Mouse (Mus musculus) ovary, postnatal 36 days (tissue): Measurements from ENCODE around the gene 1700113H08Rik.
A peak's percentile ranks its signal among the peaks of the same experiment; 100 is the strongest.

ENCODE experiments used
- DNase-seq: peaks from one replicate; pipeline ENCODE4 v3.0.0; 2022; ENCODE audit warnings: low spot score, mixed read lengths

Gene 1700113H08Rik

DNA sequence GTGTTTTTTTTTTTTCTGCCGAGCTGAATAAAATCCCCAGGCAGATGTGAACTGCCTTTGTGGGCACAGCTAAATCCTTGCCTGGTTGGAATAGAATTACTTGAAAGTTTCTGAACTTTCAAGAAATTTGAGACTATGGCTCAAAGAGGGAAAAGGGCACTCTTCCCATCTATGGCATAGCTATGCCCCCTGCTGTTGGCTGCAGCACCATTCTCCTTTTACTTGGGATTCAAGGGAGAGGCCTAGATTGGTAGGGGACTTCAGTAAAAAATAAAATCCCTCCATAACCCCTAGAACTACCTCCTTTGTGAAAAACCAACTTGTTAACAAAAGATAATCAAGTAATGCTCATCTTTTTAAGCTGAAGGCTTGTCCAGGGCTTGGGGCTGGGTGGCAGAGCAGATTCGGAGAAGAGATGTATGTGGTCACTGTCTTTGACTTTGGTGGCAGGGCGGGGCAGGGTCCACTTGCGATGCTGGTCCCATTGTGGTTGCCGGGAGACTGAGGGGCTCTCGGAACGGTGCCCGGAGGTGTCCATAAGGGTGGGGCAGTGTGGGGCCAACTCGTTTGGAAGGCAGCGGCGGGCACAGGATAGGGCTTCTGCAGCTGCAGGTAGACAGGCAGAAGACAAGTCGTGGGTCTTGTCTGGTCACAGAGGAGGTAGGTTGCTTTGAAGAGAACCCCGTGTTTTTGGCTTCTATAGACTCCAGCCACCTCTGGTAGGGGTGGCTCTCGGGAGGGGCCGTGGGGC lies at the start of gene 1700113H08Rik:
1700113H08Rik (plus strand) TSS at position 546 of the 751 bp plus-strand sequence.
- DNase-seq, result no peak

DNA sequence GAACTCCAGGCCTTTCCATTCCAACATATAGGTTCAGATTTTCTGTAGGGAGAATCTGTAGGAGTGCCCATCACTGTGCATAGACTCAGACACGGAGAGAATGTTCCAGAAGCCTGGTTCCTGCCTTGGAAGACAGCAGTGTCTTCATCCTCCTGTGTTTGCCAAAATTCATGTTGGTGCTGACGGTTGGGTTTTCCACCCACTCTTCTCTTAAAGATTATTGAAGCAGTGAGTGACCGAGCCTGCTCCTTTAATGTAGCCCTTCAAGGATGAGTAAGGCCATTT lies 49.7 kb upstream of the 1700113H08Rik start:
- no peak for DNase-seq

DNA sequence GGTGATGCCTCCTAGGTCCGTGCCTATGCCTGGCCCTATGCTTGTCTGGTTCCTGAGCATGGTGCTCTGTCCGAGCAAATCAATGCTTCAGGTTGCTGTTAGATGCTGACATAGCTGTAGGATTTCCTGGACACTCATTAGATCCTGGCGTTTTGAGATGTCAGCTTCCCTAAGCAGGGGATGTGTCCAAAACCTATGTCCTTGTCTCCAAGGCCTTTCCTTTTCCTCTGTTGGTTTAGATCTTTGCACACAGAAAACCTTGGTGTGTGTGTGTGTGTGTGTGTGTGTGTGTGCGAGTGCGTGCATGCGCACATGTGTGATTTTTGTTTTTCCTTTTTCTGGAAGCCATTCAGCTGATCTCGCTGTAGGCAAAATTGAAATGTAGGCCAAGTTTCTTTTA lies 45.8 kb upstream of the 1700113H08Rik start:
- no peak for DNase-seq

DNA sequence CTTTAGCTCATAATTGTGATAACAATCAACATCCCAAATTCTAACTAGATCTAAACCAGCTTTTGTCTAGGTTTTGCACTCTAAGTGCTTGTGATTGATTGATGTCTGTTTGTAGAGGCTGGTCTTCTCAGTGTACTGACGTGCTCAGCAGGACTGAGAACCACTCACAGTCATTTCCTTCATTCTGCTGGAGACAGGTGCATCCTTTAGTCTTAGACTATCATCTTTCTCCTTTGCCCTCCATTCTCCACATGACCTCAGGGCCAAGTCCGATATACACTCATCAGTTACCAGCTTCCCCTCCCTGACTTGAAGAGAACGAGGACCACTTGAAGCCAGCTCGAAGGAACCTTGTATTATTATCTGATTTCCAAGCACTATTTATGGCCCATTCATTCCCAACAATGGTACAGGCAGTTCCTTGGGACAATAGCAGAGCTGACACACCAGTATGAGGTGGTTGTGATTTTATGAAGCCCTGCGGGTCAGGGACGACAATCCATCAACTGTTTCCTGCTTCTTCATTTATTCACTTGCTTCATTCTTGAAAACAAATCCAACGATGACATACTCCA lies 43.4 kb upstream of the 1700113H08Rik start:
- no peak for DNase-seq

DNA sequence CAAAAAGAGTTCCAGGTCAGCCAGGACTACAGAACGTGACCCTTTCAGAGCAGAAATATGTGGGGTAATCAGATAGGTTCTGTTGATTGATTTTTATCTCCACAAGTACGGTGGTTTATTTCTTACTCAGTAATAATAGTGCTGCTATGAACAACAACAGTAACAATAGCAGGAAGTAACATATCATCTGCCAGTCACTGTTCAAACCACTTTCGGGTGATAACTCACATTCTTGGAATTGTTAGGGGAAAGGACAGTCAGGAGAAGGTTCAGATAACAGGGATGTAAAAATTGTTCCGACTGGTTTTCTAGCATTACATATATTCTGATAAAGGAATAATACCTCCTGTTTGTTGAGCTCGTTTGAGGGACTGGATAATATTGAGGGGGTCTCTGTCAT lies 42.4 kb upstream of the 1700113H08Rik start:
- no peak for DNase-seq

DNA sequence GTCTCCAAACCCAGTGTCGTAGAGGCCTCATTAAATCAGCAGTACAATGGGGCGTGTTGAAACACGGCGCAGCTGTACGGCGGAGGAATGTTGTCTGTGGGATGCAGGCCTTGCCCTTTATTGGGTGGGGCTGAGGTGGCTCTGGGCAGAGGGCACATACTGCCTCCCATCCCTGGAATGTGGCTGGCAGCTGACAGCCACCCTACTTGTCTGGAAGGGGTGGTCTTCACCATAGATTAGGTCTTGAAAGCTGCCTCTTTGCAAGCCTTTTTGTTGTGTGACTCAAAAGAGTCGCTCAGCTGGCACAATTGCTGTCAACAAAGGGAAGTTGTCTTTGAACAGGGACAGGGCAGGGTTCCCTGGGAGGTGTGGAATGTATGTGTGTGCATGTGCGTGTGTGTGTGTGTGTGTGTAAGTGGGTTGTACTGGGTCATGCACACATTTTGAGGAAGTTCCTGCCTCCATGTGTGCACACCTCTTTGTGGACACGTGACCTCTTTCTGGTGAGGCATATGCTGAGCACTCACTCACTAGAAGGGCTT lies 41.6 kb upstream of the 1700113H08Rik start:
- no peak for DNase-seq

DNA sequence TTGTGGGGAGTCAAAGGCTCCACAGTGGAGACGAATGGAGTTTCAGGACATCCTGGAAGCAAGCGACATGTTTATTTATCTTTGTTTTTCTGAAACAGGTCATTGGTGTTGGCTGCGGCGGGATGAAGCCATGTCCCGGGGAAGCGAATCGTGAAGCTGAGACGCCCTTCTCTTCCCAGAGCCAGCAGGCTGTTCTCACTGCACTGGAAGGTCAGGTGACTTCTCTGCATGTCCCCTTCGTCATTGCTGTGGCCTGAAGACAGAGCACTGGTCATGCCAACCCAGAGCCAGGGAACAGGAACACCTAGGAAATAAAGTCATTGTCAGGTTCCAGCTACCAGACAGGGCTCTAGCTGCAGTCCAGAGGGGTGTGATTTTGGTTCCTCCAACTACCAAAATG lies 39.0 kb upstream of the 1700113H08Rik start:
- no peak for DNase-seq

DNA sequence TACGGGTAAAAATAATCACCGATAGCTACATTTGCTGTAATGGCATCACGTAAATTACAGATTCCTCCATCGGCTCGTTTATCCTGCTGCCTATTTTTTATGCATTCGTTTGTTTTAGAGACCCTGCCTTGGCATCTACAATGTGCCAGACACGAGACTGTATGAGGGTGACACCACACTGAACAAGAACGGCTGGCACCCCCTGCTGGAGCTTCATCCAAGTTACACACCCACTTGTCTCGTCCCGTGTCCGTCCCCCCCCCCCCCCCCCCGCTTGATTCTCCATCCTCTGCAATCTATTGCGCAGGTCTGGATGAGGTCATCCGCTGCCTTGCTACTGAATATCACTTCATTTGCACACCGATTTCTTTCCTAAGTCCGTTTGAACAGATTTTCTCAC lies 37.1 kb upstream of the 1700113H08Rik start:
- DNase-seq, result peak; percentile 17

DNA sequence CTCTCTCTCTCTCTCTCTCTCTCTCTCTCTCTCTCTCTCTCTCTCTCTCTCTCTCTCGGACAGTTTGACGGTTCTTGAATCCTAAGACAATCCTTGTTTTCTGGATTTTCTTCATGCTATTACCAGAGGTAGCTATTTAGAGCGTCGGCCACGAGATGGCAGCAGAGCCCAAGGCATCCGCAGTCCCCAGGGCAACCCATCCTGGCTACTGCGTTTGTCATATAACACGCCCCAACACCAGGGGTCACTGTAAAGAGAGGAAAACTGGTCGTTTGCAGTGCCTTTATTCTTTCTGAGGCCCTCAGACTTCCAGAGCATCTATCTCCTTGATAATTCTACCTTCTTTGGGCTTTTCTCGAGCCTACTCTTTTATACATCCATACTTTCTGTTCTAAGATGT lies 33.0 kb upstream of the 1700113H08Rik start:
- peak; percentile 72 for DNase-seq

DNA sequence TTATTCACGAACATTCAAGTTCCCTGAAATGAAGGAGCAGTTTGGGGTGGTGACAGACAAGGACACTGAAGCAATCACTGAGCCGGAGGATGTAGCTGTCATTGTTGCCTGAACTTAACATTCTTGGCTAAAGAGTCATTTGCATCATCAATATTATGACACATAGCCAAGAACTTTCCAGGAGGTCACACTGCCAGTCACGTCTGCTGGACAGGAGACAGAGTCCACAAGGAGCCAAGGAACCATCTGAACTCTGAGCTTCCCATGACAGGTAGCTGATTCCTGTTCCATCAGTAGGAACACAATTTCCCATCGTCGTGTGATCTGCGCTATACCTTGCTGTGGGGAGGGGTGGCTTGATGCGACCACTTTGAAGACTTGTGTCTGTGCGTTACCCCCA lies 25.1 kb upstream of the 1700113H08Rik start:
- DNase-seq, result no peak

DNA sequence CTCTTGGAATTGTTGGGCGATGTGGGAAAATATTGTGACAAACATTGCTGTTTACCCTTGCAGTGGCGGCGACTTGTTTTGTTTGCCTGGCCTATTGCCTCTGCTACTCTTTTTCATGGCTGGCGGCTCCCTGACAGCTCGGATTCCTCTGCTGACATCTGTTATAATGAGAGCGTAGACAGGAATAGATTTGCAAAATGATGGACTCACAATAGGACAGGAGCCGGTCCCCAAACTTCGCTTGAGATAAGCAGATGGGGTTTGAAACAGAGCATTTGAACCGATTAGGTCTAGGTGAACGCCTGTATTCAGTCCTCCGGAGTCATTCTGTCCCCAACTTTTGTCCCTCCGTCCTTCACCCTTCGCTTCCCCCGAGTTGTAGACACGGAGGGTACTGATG lies 22.0 kb upstream of the 1700113H08Rik start:
- no peak for DNase-seq

DNA sequence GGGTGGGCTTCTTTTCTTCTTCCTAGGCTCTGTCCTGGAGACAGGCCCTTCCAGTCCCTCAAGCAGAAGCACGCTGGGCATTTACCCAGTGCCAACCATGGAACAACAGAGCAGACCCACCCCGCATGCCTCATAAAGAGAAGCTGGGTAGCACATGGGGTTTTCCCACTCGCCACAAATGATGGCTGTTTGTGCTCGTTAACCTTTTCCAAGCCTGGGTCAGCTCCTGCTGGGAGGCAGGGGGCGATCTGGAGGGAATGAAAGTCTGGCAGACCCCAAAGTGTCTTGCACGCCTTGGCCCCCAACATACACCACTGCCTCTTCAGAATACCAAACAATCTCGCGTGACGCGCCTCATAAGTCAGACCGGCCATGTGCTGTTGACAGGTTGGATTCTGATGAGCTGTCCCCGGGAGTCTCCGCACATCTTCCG lies 21.6 kb upstream of the 1700113H08Rik start:
- no peak for DNase-seq

DNA sequence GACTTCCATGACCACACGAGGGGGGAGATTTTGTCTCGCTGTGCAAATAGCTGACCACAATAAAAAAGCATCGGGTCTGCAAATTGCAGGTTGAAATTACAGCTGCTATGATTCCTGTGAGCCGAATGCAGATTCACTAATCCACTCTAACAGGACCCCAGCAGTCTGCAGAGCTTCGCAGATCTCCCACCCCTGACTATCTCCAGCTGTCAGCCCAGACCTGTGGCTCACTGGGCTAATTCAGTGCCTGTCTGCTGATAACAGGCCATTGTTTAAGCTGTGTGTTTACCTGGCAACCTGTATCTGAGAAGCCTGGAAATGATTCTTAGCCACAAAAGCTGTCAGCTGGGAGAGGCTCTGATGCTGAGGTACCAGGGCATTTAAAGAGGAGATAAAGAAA lies 20.8 kb upstream of the 1700113H08Rik start:
- DNase-seq, result no peak

DNA sequence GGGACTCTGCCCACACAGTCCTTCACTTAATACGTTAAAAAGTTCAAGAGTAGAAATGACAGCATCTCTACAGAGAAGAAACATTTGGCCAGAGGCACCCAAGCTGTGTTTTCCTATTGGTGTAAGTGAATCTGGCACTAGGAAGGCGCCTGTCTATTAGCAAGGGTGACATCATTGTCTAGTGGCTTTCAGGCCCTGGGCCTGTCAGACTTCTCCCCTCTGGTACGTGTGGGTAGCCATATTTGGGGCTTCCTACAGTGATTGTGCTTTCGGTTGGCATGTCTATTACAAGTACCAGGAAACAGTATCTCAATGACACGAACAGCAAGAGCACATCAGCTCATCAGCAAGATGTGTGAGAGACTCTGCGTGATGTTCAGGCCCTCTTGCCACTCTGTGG lies 18.5 kb upstream of the 1700113H08Rik start:
- no peak for DNase-seq

DNA sequence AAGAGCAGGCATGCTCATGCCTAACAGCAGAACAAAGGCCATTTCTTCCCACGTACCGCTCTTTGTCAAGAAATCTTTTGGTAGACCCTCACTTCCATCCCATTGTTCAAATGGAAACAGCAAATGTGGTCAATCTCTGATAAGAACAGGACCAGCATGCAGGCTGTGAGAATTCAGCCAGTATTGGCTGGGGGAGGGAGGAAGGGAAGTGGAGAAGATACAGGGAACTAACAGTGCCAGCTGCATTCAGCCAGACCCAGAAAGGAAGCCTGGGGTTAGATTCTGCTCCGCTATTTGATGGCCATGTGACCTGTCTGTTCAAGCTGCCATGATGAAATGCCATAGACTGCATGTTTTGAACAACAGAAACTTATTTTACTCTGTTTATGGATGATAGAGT lies 18.0 kb upstream of the 1700113H08Rik start:
- no peak for DNase-seq

DNA sequence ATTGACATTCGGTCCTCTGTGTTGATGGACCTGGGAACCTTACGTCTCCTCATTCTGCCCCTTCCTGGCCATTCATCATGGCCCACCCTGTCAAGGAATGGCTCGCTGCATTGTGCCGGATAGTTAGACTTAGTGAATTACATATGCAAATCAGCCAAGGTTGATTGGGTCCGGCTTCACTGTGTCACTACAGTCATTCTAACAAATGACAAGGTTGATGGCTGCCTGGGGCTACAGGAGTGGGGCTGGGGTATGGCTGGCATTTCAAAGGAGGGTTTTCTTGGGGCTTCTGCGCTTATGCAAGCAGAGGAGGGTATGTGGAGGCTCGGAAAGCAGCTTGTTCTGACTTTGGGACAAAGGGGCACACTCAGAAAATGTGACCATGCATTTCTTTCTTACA lies 16.6 kb upstream of the 1700113H08Rik start:
- DNase-seq, result no peak

DNA sequence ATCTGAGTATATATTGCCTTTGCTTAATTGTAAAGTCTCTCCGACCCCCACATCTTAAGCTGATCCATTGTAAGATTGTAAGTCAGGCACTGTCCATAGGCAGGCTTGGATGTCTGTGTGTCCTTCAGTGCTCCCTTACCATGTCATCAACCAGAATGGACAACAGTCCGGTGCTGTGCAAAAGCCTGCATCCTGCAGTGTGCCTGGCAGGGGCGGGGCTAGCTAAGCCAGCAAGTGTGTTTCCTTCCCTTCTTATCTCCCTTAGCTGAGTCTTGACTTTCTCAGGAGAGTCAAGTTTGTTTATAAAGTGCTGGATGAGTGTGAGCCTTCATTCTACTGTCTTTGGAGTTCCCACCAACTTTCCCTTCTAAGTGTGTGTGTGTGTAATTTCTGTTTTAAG lies 12.6 kb upstream of the 1700113H08Rik start:
- no peak for DNase-seq

DNA sequence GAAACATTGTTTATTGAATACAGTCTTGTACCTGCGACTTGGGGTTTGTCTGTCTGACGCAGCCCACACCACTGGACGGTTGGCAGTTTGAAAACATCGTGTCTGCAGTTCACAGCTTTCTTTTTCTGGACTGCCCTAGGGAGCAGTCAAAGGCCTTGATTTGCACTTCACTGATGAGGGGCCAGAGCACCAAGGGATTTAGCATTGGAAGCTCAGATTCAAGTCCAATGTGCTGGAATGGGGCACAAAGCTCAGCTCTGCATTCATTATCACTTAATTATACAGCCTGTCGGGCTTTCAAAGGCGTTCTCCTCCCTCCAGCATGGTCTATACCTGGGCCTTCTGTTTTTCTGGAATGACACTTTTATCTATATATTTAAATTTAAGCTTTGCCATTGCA lies 11.4 kb upstream of the 1700113H08Rik start:
- no peak for DNase-seq

DNA sequence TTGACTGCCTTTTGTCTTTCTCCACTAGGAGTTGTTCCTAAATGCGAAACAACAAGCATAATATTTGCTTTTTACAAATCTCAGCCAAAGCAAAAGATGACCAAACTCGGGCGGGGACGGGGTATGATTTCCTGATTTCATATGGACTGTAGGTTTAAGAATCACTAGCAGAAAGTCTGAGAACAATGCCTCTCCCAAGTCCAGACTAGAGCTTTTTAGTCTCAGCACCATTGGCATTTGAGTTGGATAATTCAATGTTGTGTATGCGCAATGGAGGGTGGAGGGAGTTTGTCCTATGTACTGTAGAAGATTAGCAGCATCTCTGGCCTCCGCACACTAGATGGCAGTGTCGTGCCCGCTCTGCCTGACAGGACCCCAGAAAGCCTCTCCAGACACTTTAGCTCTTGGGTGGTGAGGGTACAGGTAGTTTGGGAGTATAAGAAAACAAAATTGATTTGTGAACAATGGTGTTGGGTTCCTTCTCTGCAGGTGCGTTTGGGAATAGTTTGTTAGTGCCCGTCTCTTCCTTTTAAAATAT lies 10.8 kb upstream of the 1700113H08Rik start:
- no peak for DNase-seq

DNA sequence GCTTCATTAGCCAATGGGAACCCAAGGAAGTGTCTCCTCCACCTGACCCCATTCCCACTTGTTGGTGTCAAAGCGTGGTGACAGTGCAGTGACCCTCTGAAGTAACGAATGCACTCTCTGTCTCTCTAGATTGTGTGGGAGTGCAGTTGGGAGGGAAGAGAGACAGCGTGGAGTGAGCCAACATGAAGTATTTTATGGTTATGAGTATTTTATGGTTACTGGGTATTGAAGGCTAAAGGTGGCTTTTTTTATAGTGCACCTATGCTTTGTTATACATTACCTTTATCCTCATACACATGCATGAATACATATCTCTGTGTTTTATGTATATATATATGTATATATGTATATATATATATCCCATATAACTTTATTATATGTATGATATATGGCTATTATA lies 8.7 kb upstream of the 1700113H08Rik start:
- no peak for DNase-seq

DNA sequence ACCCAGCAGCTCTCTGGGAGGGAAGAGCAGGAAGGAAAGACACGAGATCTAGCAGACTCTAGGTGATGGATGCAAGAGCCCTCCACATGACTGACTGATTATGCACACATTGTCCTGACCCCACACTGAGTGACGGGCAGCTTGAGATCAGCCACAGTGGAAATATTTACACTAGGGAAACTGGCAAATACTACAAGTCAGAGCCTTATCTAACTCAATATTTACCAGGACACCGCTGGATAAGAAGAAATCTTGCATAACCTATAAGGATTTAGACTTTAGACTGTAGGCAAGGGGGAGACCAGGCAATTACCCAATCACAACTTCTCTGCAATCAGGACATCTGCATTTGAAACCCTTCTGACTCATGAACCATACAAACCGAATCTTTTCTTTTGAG lies 6.1 kb upstream of the 1700113H08Rik start:
- no peak for DNase-seq

DNA sequence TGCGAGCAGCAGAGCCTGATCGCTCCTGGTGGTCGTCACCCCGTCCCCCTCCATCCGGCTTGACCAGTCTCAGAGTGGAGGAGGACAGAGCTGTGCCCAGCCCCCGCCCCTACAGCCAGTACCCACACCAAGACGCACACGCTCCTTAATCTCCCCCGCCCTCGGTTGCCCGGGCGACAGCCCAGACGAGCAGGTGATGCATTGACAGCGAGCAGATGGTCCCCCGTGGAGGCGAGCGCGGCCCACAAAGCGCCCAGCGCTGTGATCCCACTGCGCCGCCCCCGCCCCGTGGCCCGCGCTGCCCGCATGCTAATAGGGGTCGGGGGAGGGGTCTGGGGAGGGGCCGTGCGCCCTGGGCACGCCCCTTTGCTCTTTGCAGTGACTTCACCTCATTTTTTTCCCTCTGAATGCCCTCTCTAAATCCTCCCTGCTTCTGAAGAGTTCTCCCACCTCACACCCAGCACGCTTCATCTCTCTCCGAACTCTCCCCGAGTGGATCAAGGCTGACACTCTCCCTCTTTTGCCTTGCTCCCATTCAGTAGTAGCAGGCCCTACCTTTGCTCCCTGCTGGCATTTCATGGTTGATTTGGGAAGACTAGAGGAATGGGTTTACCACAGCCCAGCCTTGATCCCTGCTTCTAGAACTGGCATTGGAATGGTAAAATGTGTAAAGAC lies 543 bp downstream of the 1700113H08Rik start:
- peak; percentile 25 for DNase-seq

DNA sequence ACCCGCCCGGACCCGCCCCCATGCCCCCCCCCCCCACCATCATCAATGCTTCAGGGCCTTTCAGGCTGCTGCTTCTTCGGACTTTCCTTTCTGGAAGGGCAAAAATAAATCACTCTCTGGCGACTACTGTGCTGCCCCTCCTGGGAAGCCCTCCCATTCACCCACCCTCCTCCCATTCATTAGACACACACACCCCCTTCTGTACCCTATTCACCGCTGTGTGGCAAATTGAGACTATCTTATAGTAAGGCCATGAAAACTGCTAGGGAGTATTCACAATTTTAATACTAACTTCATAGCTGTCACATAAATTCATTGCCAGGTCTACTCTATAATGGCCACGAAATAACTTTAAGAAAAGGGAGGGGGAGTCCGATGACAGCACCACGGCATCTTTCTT lies 1.1 kb downstream of the 1700113H08Rik start:
- DNase-seq, result no peak
